17 mouse cellular contexts compared by ENCODE assay signal in genomic region chr4:84069681-84070080, GRCm38 (mm10).
DNase-seq lines count a peak whose midpoint lies in the region; ATAC-seq lines count a peak whose summit lies in the region.
"Had no signal": no experiment of that assay in that cellular context is flagged by ENCODE, and none has a peak within 500 bp of the region (broad histone marks: within the 10 kb centered on the region; RNA-seq: fewer than 3 reads in every experiment).

No protein-coding gene starts in this region.

- peak overlapping the region; percentile 59; the same call in 1 of the 2 replicates for H3K27ac ChIP-seq in hindbrain, embryonic 10.5 days
- no peak overlapping the region for H3K27ac ChIP-seq in hindbrain, embryonic 16.5 days (ENCODE audit: low read depth, low read length)
- peak overlapping the region; percentile 56 for H3K27ac ChIP-seq in neural tube, embryonic 13.5 days (replicated peaks)
- no peak overlapping the region for H3K27ac ChIP-seq in neural tube, embryonic 15.5 days (replicated peaks)
- peak overlapping the region; percentile 67 for H3K27ac ChIP-seq in kidney, embryonic 15.5 days
- H3K27ac ChIP-seq: midbrain, embryonic 12.5 days had no signal

- no peaks in the 10 kb centered on the region for H3K36me3 ChIP-seq in hindbrain, embryonic 10.5 days
- no peaks in the 10 kb centered on the region for H3K36me3 ChIP-seq in hindbrain, embryonic 16.5 days (ENCODE audit: control insufficient read depth, insufficient read depth, low read length)
- H3K36me3 ChIP-seq in neural tube, embryonic 13.5 days, result no peaks in the 10 kb centered on the region
- H3K36me3 ChIP-seq in neural tube, embryonic 15.5 days, result no peaks in the 10 kb centered on the region
- no peaks in the 10 kb centered on the region for H3K36me3 ChIP-seq in kidney, embryonic 15.5 days
- H3K36me3 ChIP-seq: heart, embryonic 12.5 days; midbrain, embryonic 12.5 days had no signal

- no peaks in the 10 kb centered on the region for H3K9me3 ChIP-seq in hindbrain, embryonic 10.5 days
- H3K9me3 ChIP-seq in hindbrain, embryonic 16.5 days (ENCODE audit: control insufficient read depth, low read length), result no peaks in the 10 kb centered on the region
- no peaks in the 10 kb centered on the region for H3K9me3 ChIP-seq in neural tube, embryonic 13.5 days
- no peaks in the 10 kb centered on the region for H3K9me3 ChIP-seq in neural tube, embryonic 15.5 days (replicated peaks)
- no peaks in the 10 kb centered on the region for H3K9me3 ChIP-seq in kidney, embryonic 15.5 days (replicated peaks)
- H3K9me3 ChIP-seq: heart, embryonic 12.5 days; midbrain, embryonic 12.5 days had no signal

- no peak for DNase-seq in hindbrain, embryonic 10.5 days (ENCODE audit: low spot score)
- peak; percentile 20 for DNase-seq in yolk sac, embryonic 10.5 days (ENCODE audit: low spot score)
- no peak for DNase-seq in heart, postnatal 14 days
- no peak for DNase-seq in urinary bladder, adult 18-20 months (ENCODE audit: low spot score in 2 of 2)
- DNase-seq: adrenal gland, postnatal 25 days; cerebellum, postnatal 14 days; gastrocnemius, postnatal 25 days; lung, postnatal 4 days; thymus, postnatal 25 days had no signal

- H3K4me3 ChIP-seq in hindbrain, embryonic 10.5 days, result no peak overlapping the region
- no peak overlapping the region for H3K4me3 ChIP-seq in hindbrain, embryonic 16.5 days (ENCODE audit: low read length)
- no peak overlapping the region for H3K4me3 ChIP-seq in neural tube, embryonic 13.5 days
- H3K4me3 ChIP-seq in neural tube, embryonic 15.5 days (replicated peaks), result no peak overlapping the region
- H3K4me3 ChIP-seq in kidney, embryonic 15.5 days (replicated peaks), result no peak overlapping the region
- H3K4me3 ChIP-seq: heart, embryonic 12.5 days; midbrain, embryonic 12.5 days; myocyte had no signal

- 81% methylated on average over 13 of the region's 13 CpGs for WGBS in hindbrain, embryonic 10.5 days
- WGBS in hindbrain, embryonic 16.5 days, result 79% methylated on average over 13 of the region's 13 CpGs
- 64% methylated on average over 13 of the region's 13 CpGs for WGBS in neural tube, embryonic 13.5 days
- 61% methylated on average over 13 of the region's 13 CpGs for WGBS in neural tube, embryonic 15.5 days
- WGBS in kidney, embryonic 15.5 days, result 61% methylated on average over 13 of the region's 13 CpGs

- H3K4me1 ChIP-seq in hindbrain, embryonic 10.5 days (replicated peaks), result peaks cover 22% of the 10 kb centered on the region
- no peaks in the 10 kb centered on the region; the same call in 1 of the 2 replicates for H3K4me1 ChIP-seq in hindbrain, embryonic 16.5 days (ENCODE audit: control insufficient read depth, insufficient read depth, low read depth, low read length)
- peaks cover 42% of the 10 kb centered on the region for H3K4me1 ChIP-seq in neural tube, embryonic 13.5 days (replicated peaks)
- peaks cover 27% of the 10 kb centered on the region for H3K4me1 ChIP-seq in neural tube, embryonic 15.5 days
- peaks cover 52% of the 10 kb centered on the region for H3K4me1 ChIP-seq in kidney, embryonic 15.5 days
- H3K4me1 ChIP-seq: midbrain, embryonic 12.5 days had no signal

- H3K9ac ChIP-seq in hindbrain, embryonic 16.5 days (ENCODE audit: low read depth, low read length), result no peak overlapping the region
- no peak overlapping the region for H3K9ac ChIP-seq in neural tube, embryonic 13.5 days
- H3K9ac ChIP-seq in neural tube, embryonic 15.5 days (replicated peaks), result no peak overlapping the region
- no peak overlapping the region for H3K9ac ChIP-seq in kidney, embryonic 15.5 days
- H3K9ac ChIP-seq: heart, embryonic 12.5 days; midbrain, embryonic 12.5 days had no signal

- H3K4me2 ChIP-seq in hindbrain, embryonic 16.5 days (ENCODE audit: low read length), result no peak overlapping the region
- no peak overlapping the region for H3K4me2 ChIP-seq in neural tube, embryonic 13.5 days
- H3K4me2 ChIP-seq in neural tube, embryonic 15.5 days, result no peak overlapping the region
- no peak overlapping the region for H3K4me2 ChIP-seq in kidney, embryonic 15.5 days
- H3K4me2 ChIP-seq: heart, embryonic 12.5 days; midbrain, embryonic 12.5 days had no signal

- intact Hi-C loops in heart, postnatal 14 days (cut with DNase I), result loop anchor here (5.0 to 10.0 kb wide), 2 partner anchors 277 to 475 kb away; no protein-coding TSS in a partner anchor

- H3K27me3 ChIP-seq in hindbrain, embryonic 10.5 days (ENCODE audit: insufficient read depth, poor library complexity, severe bottlenecking), result peaks cover 9% of the 10 kb centered on the region; the same call in 1 of the 2 replicates
- no peaks in the 10 kb centered on the region for H3K27me3 ChIP-seq in hindbrain, embryonic 16.5 days (replicated peaks; ENCODE audit: control insufficient read depth, insufficient read depth, low read length)
- no peaks in the 10 kb centered on the region for H3K27me3 ChIP-seq in neural tube, embryonic 13.5 days
- H3K27me3 ChIP-seq in neural tube, embryonic 15.5 days (replicated peaks), result no peaks in the 10 kb centered on the region
- no peaks in the 10 kb centered on the region for H3K27me3 ChIP-seq in kidney, embryonic 15.5 days
- H3K27me3 ChIP-seq: heart, embryonic 12.5 days had no signal

- ATAC-seq in hindbrain, embryonic 16.5 days, result no peak
- ATAC-seq in neural tube, embryonic 13.5 days (ENCODE audit: low read depth), result no peak
- no peak for ATAC-seq in neural tube, embryonic 15.5 days (ENCODE audit: low FRiP score)
- ATAC-seq in kidney, embryonic 15.5 days (replicated peaks; ENCODE audit: low FRiP score), result no peak
- ATAC-seq: forebrain, embryonic 16.5 days had no signal

Comparison
In these comparisons a context has a peak if more than half of its experiments do, and no peak if none do; other contexts are left out.
1. H3K27ac ChIP-seq: peak in hindbrain, embryonic 10.5 days (single experiment), neural tube, embryonic 13.5 days (single experiment) and kidney, embryonic 15.5 days (single experiment); none in hindbrain, embryonic 16.5 days (single experiment) and neural tube, embryonic 15.5 days (single experiment).